Mouse (Mus musculus): ENCODE data around the gene Tmtc1. TPM values are rescaled to one million over a fixed set of nuclear protein-coding genes. Genes with fewer than 3 reads are reported as not detected.

Gene Tmtc1
- total RNA-seq, 2 experiments from 2014 or later = 36.8 to 40.8 TPM

GRCm38 (mm10) chr6:148439101-148439500 is 5.1 kb downstream of the Tmtc1 start:
- no peak for DNase-seq (ENCODE audit: extremely low spot score in 1 of 2, low spot score in 2 of 2)
- intact Hi-C loops (cut with DNase I) = no loop called here

GRCm38 (mm10) chr6:148437565-148437964 is 6.6 kb downstream of the Tmtc1 start:
- intact Hi-C loops (cut with DNase I) = no loop called here
- no peak for DNase-seq (ENCODE audit: extremely low spot score in 1 of 2, low spot score in 2 of 2)

GRCm38 (mm10) chr6:148436441-148437001 is 7.7 kb downstream of the Tmtc1 start:
- DNase-seq (ENCODE audit: extremely low spot score in 1 of 2, low spot score in 2 of 2) = no peak

GRCm38 (mm10) chr6:148421577-148421976 is 22.6 kb downstream of the Tmtc1 start:
- intact Hi-C loops (cut with DNase I) = no loop called here
- DNase-seq (ENCODE audit: extremely low spot score in 1 of 2, low spot score in 2 of 2) = no peak

More at GRCm38 (mm10) chr6:148436441-148437001, 7.7 kb downstream of the Tmtc1 start:
- intact Hi-C loops (cut with DNase I) = no loop called here

- DNase-seq (ENCODE audit: extremely low spot score in 1 of 2, low spot score in 2 of 2) = no peak
- intact Hi-C loops (cut with DNase I) = no loop called here
These were observed 23.8 kb downstream of the Tmtc1 start for GRCm38 (mm10) chr6:148420387-148420786.

GRCm38 (mm10) chr6:148416597-148416996 is 27.6 kb downstream of the Tmtc1 start:
- no peak for DNase-seq (ENCODE audit: extremely low spot score in 1 of 2, low spot score in 2 of 2)
- intact Hi-C loops (cut with DNase I) = no loop called here

- no peak for DNase-seq (ENCODE audit: extremely low spot score in 1 of 2, low spot score in 2 of 2)
- intact Hi-C loops (cut with DNase I) = no loop called here
These were observed 30.6 kb downstream of the Tmtc1 start for GRCm38 (mm10) chr6:148413638-148414037.

GRCm38 (mm10) chr6:148406792-148407490 is 37.2 kb downstream of the Tmtc1 start:
- intact Hi-C loops (cut with DNase I) = no loop called here

GRCm38 (mm10) chr6:148405599-148405998 is 38.6 kb downstream of the Tmtc1 start:
- intact Hi-C loops (cut with DNase I) = no loop called here
- no peak for DNase-seq (ENCODE audit: extremely low spot score in 1 of 2, low spot score in 2 of 2)

More at GRCm38 (mm10) chr6:148406792-148407490, 37.2 kb downstream of the Tmtc1 start:
- no peak for DNase-seq (ENCODE audit: extremely low spot score in 1 of 2, low spot score in 2 of 2)

- intact Hi-C loops (cut with DNase I) = no loop called here
- DNase-seq (ENCODE audit: extremely low spot score in 1 of 2, low spot score in 2 of 2) = no peak
These were observed 39.7 kb downstream of the Tmtc1 start for GRCm38 (mm10) chr6:148404500-148404899.

- intact Hi-C loops (cut with DNase I) = no loop called here
- DNase-seq (ENCODE audit: extremely low spot score in 1 of 2, low spot score in 2 of 2) = no peak
These were observed 40.4 kb downstream of the Tmtc1 start for GRCm38 (mm10) chr6:148403761-148404160.

- no peak for DNase-seq (ENCODE audit: extremely low spot score in 1 of 2, low spot score in 2 of 2)
- intact Hi-C loops (cut with DNase I) = no loop called here
These were observed 43.2 kb downstream of the Tmtc1 start for GRCm38 (mm10) chr6:148401031-148401430.

- DNase-seq (ENCODE audit: extremely low spot score in 1 of 2, low spot score in 2 of 2) = no peak
- intact Hi-C loops (cut with DNase I) = no loop called here
These were observed 44.6 kb downstream of the Tmtc1 start for GRCm38 (mm10) chr6:148399541-148399940.

GRCm38 (mm10) chr6:148398888-148399287 is 45.3 kb downstream of the Tmtc1 start:
- intact Hi-C loops (cut with DNase I) = no loop called here
- no peak for DNase-seq (ENCODE audit: extremely low spot score in 1 of 2, low spot score in 2 of 2)

GRCm38 (mm10) chr6:148397270-148397669 is 46.9 kb downstream of the Tmtc1 start:
- DNase-seq (ENCODE audit: extremely low spot score in 1 of 2, low spot score in 2 of 2) = no peak

GRCm38 (mm10) chr6:148395272-148395671 is 48.9 kb downstream of the Tmtc1 start:
- no peak for DNase-seq (ENCODE audit: extremely low spot score in 1 of 2, low spot score in 2 of 2)
- intact Hi-C loops (cut with DNase I) = no loop called here

More at GRCm38 (mm10) chr6:148397270-148397669, 46.9 kb downstream of the Tmtc1 start:
- intact Hi-C loops (cut with DNase I) = no loop called here

- intact Hi-C loops (cut with DNase I) = no loop called here
These were observed 49.9 kb downstream of the Tmtc1 start for GRCm38 (mm10) chr6:148394294-148394693.

GRCm38 (mm10) chr6:148392147-148392546 is 52.0 kb downstream of the Tmtc1 start:
- intact Hi-C loops (cut with DNase I) = no loop called here
- DNase-seq (ENCODE audit: extremely low spot score in 1 of 2, low spot score in 2 of 2) = no peak

More at GRCm38 (mm10) chr6:148394294-148394693, 49.9 kb downstream of the Tmtc1 start:
- no peak for DNase-seq (ENCODE audit: extremely low spot score in 1 of 2, low spot score in 2 of 2)

- intact Hi-C loops (cut with DNase I) = no loop called here
These were observed 52.9 kb downstream of the Tmtc1 start for GRCm38 (mm10) chr6:148391286-148391685.

GRCm38 (mm10) chr6:148390630-148391276 is 53.4 kb downstream of the Tmtc1 start:
- DNase-seq (ENCODE audit: extremely low spot score in 1 of 2, low spot score in 2 of 2) = peak in 1 of 2 experiments; percentile 61
- intact Hi-C loops (cut with DNase I) = no loop called here

More at GRCm38 (mm10) chr6:148391286-148391685, 52.9 kb downstream of the Tmtc1 start:
- peak in 1 of 2 experiments; percentile 42 for DNase-seq (ENCODE audit: extremely low spot score in 1 of 2, low spot score in 2 of 2)
